Mouse (Mus musculus) thymus, adult 2 months (tissue): Measurements from ENCODE around the gene Phf2.

Source experiments
- CTCF ChIP-seq: fragments of 200-500 bp; IDR thresholded peaks from 2 replicates; pipeline ENCODE4 v1.5.1; 2012; ENCODE audit warnings: mild to moderate bottlenecking, control low read depth, low read length, moderate library complexity, borderline replicate concordance; ENCODE audit not compliant: control insufficient read depth, poor library complexity, insufficient read depth; ENCODE audit errors: extremely low read depth
- POLR2A ChIP-seq: fragments of 200-500 bp; IDR thresholded peaks from 2 replicates; pipeline ENCODE4 v1.6.1; 2012; ENCODE audit warnings: mild to moderate bottlenecking, low read length, control low read depth, moderate library complexity; ENCODE audit not compliant: control insufficient read depth, poor library complexity, insufficient read depth; ENCODE audit errors: extremely low read depth

GRCm38 (mm10) chr13:48768109-48768508 lies 102.8 kb downstream of the Phf2 start:
- TF ChIP-seq CTCF (no peak), POLR2A (no peak)
